Mouse (Mus musculus) embryonic facial prominence, embryonic 15.5 days (tissue): Measurements from ENCODE around the gene Sgcd. TPM values are rescaled to one million over a fixed set of nuclear protein-coding genes. Genes with fewer than 3 reads are reported as not detected.

Experiments
- ATAC-seq: fragments of 200-750 bp; cut with Nextera tagmentation; 2 replicates; pipeline ENCODE4 v1.8.0; 2017; ENCODE audit warnings: low read depth, moderate TSS enrichment; ENCODE audit not compliant: insufficient number of reproducible peaks, low FRiP score, low TSS enrichment
- H3K27ac ChIP-seq: fragments of 300-500 bp; sonication (generic); replicated peaks from 2 replicates; pipeline ENCODE4 v1.5.1; 2015; ENCODE audit warnings: mild to moderate bottlenecking, inconsistent platforms
- H3K27me3 ChIP-seq: fragments of 300-500 bp; sonication (generic); 2 replicates; pipeline ENCODE4 v1.6.1; 2015; ENCODE audit warnings: inconsistent platforms
- H3K36me3 ChIP-seq: fragments of 300-500 bp; sonication (generic); 2 replicates; pipeline ENCODE4 v1.6.1; 2015; ENCODE audit warnings: mild to moderate bottlenecking, inconsistent platforms
- H3K4me1 ChIP-seq: fragments of 300-500 bp; sonication (generic); 2 replicates; pipeline ENCODE4 v1.6.1; 2015; ENCODE audit warnings: inconsistent platforms
- H3K4me2 ChIP-seq: fragments of 300-500 bp; sonication (generic); replicated peaks from 2 replicates; pipeline ENCODE4 v1.6.1; 2015; ENCODE audit warnings: mild to moderate bottlenecking, inconsistent platforms
- H3K4me3 ChIP-seq: fragments of 300-500 bp; sonication (generic); replicated peaks from 2 replicates; pipeline ENCODE4 v1.5.1; 2015; ENCODE audit warnings: mild to moderate bottlenecking, inconsistent platforms
- H3K9ac ChIP-seq: fragments of 300-500 bp; sonication (generic); 2 replicates; pipeline ENCODE4 v1.6.1; 2015; ENCODE audit warnings: inconsistent platforms
- H3K9me3 ChIP-seq: fragments of 300-500 bp; sonication (generic); replicated peaks from 2 replicates; pipeline ENCODE4 v1.6.1; 2016; ENCODE audit warnings: inconsistent platforms
- WGBS: fragments of 180-500 bp; shearing (Covaris S2); methylation state at CpG from one replicate; pipeline ENCODE4 v1.1.7; 2015; 5-methylcytosine and 5-hydroxymethylcytosine counted together
- polyA plus RNA-seq: library from polyadenylated mRNA; unstranded; fragments of >200 nt; fragmentation: Nextera tagmentation; extraction: Ambion mirVana; gene quantifications from 2 replicates; pipeline ENCODE4 v1.2.1, GENCODE M21; 2015

Gene Sgcd
- polyA plus RNA-seq, 1 experiment from 2014 or later = 8.7 TPM

DNA sequence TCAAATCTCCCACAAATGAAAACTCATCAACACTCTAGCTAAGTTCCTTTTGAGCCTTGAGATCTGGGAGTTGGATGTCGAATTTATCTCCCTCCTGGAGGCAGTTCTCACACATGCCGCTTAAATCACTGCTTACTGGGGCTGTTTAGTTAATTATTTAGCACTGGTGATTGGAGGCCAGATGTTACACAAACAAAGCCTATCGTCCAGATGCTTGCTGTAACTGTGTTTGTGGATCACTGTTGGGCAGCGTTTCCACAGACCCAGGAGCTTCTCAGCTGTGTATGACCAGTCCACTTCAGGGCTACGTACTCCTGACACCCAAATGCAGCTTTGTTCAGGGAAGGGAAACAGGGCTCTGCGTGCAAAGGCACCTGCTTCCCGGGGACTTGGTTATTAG is 858.8 kb downstream of the Sgcd start:
- Histone ChIP-seq H3K9ac (no peak overlapping the region), H3K9me3 (no peaks in the 10 kb centered on the region), H3K27ac (no peak overlapping the region), H3K36me3 (no peaks in the 10 kb centered on the region), H3K4me3 (no peak overlapping the region), H3K4me1 (no peaks in the 10 kb centered on the region), H3K27me3 (no peaks in the 10 kb centered on the region), H3K4me2 (no peak overlapping the region)
- 59% methylated on average over 7 of the region's 7 CpGs for WGBS
- no peak for ATAC-seq

DNA sequence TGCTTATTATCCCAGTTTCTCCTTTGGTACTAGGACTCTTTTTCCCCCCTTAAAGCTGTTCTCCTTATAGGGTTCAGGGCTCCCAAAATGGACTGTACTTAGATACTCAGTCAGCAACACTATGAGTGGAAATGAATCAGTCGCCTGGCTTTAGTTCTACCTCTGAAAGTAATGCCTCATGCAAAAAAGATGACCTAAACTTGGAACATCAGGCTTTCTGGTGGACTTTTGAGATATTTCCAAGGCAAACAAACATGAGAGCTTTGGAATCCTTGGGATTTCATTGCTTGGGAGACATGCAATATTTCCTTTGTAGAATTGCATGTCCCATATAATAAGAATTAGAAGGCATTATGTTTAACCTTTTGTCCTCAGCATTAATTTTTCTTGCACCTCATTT is 859.6 kb downstream of the Sgcd start:
- 85% methylated on average over 1 of the region's 1 CpGs for WGBS
- Histone ChIP-seq H3K36me3 (no peaks in the 10 kb centered on the region), H3K9me3 (no peaks in the 10 kb centered on the region), H3K4me3 (no peak overlapping the region), H3K27ac (no peak overlapping the region), H3K27me3 (no peaks in the 10 kb centered on the region), H3K9ac (no peak overlapping the region), H3K4me2 (no peak overlapping the region), H3K4me1 (no peaks in the 10 kb centered on the region)
- no peak for ATAC-seq

DNA sequence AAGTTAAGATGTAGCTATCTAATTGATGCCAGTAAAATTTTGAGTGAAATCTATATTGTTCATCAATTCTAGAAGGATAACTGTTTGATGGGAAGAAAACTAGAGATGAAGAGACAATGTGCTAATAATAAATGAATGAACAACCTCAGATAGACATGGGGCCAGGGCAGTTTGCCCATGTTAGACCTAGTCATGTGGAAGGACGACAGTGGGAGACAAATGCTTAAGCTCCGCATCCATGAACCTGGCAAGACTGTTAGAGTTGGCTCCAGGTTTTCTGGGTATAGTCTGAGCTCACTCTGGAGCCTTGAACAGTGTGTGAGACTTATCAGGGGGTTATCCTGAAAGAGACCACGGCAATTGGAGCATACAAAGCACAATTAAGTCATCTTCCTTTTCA is 860.4 kb downstream of the Sgcd start:
- H3K4me3 ChIP-seq = no peak overlapping the region
- H3K4me1 ChIP-seq = no peaks in the 10 kb centered on the region
- no peak overlapping the region for H3K4me2 ChIP-seq
- WGBS = 83% methylated on average over 3 of the region's 3 CpGs
- H3K9ac ChIP-seq = no peak overlapping the region
- ATAC-seq = no peak
- H3K27ac ChIP-seq = no peak overlapping the region
- H3K36me3 ChIP-seq = no peaks in the 10 kb centered on the region
- no peaks in the 10 kb centered on the region for H3K27me3 ChIP-seq
- H3K9me3 ChIP-seq = no peaks in the 10 kb centered on the region

DNA sequence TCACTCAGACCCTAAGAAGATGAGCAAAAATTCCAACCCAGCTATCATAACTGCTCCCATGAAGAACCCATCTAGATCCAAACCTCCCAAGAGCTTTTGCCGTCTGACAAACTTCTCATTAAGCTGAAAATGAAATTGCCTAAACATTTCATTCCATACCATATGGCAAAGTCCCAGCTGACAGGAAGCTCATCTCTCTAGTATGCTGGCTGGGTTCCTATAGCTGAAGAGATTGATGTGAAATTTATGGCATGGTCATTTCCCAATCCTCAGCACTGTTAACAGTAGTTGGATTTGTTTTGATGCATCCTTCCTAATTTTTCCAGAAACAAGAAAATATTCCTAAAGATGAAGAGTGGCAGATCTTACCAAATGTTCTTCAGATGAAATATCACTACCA is 867.9 kb downstream of the Sgcd start:
- Histone ChIP-seq H3K36me3 (no peaks in the 10 kb centered on the region), H3K27ac (no peak overlapping the region), H3K27me3 (no peaks in the 10 kb centered on the region), H3K4me1 (no peaks in the 10 kb centered on the region), H3K9me3 (no peaks in the 10 kb centered on the region), H3K4me3 (no peak overlapping the region), H3K4me2 (no peak overlapping the region), H3K9ac (no peak overlapping the region)
- WGBS = 72% methylated on average over 1 of the region's 1 CpGs
- ATAC-seq = no peak

DNA sequence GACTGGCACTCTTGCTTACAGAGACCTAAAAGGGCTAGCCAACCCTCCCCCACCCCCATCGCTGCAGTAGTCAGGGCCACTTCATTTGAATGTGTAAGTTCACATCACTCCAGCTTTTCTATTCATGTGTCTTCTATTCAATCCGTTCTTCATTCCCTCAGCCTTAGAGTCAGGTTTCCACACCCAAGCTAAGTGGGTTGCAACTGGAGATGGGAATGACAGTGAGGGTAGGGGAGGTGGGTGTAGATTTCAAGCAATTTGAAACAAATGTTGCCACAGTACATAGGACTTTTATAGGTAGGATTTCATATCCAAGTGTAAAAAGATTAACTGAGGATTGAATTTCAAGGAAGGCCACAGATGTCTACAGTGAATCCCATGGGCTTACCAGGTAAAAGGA is 870.9 kb downstream of the Sgcd start:
- no peak overlapping the region for H3K27ac ChIP-seq
- 21% methylated on average over 2 of the region's 2 CpGs for WGBS
- H3K4me1 ChIP-seq = no peaks in the 10 kb centered on the region
- H3K9me3 ChIP-seq = no peaks in the 10 kb centered on the region
- H3K36me3 ChIP-seq = no peaks in the 10 kb centered on the region
- no peaks in the 10 kb centered on the region for H3K27me3 ChIP-seq
- no peak overlapping the region for H3K4me3 ChIP-seq
- no peak for ATAC-seq
- no peak overlapping the region for H3K4me2 ChIP-seq
- no peak overlapping the region for H3K9ac ChIP-seq

DNA sequence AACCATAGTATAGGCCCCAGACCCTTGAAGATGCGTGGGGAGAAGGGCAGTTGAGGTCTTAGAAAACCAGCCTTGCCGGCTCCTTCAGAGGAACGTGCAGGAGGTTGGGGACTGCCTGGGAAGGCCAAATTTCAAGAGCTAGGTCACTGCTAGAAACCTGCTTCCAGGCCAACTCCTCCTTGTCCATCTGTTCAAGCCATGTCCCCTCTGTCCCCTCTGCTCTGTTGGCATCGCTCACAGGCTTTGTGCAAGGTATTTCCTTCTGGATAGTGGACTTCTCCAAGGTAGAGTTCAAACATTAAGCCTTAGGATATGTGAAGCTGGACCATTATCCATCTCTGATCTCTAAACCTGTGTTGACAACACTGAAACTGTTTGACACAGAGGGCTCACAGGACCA is 874.4 kb downstream of the Sgcd start:
- Histone ChIP-seq H3K4me2 (no peak overlapping the region), H3K36me3 (no peaks in the 10 kb centered on the region), H3K9ac (no peak overlapping the region), H3K27me3 (no peaks in the 10 kb centered on the region), H3K27ac (no peak overlapping the region), H3K4me1 (no peaks in the 10 kb centered on the region), H3K4me3 (no peak overlapping the region), H3K9me3 (no peaks in the 10 kb centered on the region)
- WGBS = 85% methylated on average over 4 of the region's 4 CpGs
- no peak for ATAC-seq

DNA sequence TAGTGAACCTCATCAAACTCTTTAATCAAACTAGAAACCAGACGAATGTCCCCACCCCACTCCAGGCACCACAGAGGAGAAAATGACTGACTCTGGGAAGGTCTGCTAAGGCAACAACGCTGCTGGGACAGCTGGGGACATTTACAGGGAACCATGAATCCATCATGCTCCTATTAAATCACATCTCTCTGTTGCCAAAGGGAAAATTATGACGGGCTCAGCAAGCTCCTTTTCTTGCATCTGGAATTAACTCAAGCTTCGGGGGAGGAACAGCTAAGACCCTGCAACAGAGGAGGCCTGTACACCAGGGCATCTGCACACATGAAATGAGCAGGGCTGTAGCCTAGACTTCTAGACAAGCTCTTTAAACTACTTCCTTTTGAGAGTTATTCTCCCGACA is 875.7 kb downstream of the Sgcd start:
- WGBS = 23% methylated on average over 5 of the region's 5 CpGs
- ATAC-seq = peak; percentile 39; the same call in 1 of the 2 replicates

DNA sequence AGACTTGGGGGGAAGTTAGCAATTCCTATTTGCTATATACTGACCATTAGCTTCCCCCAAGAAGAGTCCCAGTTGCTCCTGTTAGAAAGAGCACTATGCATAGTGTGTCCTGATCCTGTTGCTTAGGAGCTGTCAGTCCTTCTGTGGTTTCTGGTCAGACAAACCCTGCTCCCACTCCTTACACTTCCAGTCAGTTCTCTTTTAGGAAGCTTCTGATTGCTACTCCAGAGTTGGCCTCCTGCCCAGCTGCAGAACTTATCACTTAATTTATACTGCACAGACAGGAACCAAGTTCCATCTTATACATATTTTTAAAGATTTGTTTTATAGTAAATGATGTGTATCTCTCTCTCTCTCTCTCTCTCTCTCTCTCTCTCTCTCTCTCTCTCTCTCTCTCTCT is 878.5 kb downstream of the Sgcd start:
- no peak overlapping the region for H3K27ac ChIP-seq
- no peaks in the 10 kb centered on the region for H3K9me3 ChIP-seq
- H3K36me3 ChIP-seq = no peaks in the 10 kb centered on the region
- H3K4me2 ChIP-seq = no peak overlapping the region
- no peak for ATAC-seq
- H3K4me1 ChIP-seq = no peaks in the 10 kb centered on the region
- no peaks in the 10 kb centered on the region for H3K27me3 ChIP-seq
- no peak overlapping the region for H3K9ac ChIP-seq
- H3K4me3 ChIP-seq = no peak overlapping the region

More for the DNA sequence above, 875.7 kb downstream of the Sgcd start:
- no peaks in the 10 kb centered on the region for H3K9me3 ChIP-seq
- no peaks in the 10 kb centered on the region for H3K36me3 ChIP-seq
- H3K4me3 ChIP-seq = no peak overlapping the region
- H3K27me3 ChIP-seq = no peaks in the 10 kb centered on the region
- no peaks in the 10 kb centered on the region for H3K4me1 ChIP-seq
- H3K4me2 ChIP-seq = no peak overlapping the region
- H3K9ac ChIP-seq = no peak overlapping the region
- peak overlapping the region; percentile 28; the same call in 1 of the 2 replicates for H3K27ac ChIP-seq

DNA sequence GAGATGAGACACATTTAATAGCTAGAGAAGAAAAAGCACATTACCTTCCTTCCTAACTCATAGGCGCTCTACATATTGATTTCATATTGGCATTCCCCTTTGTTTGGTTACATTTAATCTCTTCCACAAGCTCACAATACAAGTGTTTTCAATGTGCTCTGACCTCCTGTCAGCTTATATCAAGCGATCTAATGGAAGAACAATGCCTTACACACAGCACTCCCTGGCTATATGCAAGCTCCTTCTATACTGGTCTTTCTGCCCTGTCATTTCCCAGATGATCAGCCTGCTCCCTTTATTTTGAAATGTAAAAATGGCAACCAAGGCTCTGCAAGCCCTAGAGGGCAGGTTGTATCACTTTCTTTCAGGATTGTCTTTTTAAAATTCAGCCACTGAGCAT is 881.1 kb downstream of the Sgcd start:
- Histone ChIP-seq H3K27me3 (no peaks in the 10 kb centered on the region), H3K36me3 (no peaks in the 10 kb centered on the region), H3K9ac (no peak overlapping the region), H3K4me3 (no peak overlapping the region), H3K4me2 (no peak overlapping the region), H3K27ac (no peak overlapping the region), H3K4me1 (no peaks in the 10 kb centered on the region), H3K9me3 (no peaks in the 10 kb centered on the region)
- ATAC-seq = no peak
- WGBS = 75% methylated on average over 2 of the region's 2 CpGs

DNA sequence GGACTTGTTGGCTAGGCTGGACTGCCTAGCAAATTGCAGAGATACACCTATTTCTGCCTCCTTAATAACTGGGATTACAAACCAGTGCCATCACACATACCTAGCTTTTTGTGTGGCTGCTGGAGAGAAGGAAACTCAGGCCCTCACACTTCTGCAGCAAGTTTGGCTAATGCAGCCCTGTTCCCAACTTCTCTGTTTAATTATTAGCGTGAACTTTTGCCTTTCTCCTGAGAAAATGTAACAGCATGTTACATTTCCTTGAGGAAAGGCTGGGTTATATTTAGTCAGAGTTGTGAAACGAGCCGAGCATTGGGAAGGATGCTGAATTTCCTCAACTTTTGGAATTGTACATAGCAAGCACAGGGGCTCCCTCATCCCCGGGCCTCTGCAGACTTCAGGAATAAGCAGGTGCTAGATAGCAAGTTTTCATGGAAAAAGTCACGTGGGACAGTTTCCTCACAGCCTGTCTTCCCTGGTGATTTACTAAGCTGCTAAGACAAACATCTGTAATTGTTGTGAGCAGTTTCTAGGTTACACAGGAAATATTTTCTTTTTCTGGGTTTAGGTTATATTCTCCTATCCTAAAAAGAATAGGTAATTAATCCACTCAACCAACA is 895.4 kb downstream of the Sgcd start:
- 68% methylated on average over 5 of the region's 5 CpGs for WGBS
- H3K9ac ChIP-seq = no peak overlapping the region
- no peaks in the 10 kb centered on the region for H3K4me1 ChIP-seq
- H3K27ac ChIP-seq = no peak overlapping the region
- H3K4me3 ChIP-seq = no peak overlapping the region
- H3K27me3 ChIP-seq = no peaks in the 10 kb centered on the region
- no peaks in the 10 kb centered on the region for H3K9me3 ChIP-seq
- no peaks in the 10 kb centered on the region for H3K36me3 ChIP-seq
- no peak for ATAC-seq
- no peak overlapping the region for H3K4me2 ChIP-seq

DNA sequence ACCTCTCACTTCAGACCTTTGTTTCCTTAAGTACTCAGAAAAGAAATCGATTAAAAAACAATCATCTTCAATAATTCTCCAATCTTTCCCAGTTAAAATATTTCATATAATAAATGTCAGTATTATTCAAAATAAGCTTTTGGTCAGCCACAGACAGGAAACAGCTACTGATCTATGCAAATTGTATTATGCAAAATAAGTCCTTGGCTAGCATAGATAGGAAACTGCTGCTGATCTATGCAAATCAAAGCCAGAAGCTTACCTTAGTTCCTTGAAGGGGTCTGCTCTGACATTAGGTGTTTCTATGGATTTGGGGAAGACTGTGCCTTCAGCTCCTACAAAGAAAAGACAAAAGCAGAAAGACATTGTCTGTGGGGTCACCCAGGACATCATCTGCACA is 906.3 kb downstream of the Sgcd start:
- 91% methylated on average over 1 of the region's 1 CpGs for WGBS
- Histone ChIP-seq H3K9me3 (no peaks in the 10 kb centered on the region), H3K4me3 (no peak overlapping the region)

DNA sequence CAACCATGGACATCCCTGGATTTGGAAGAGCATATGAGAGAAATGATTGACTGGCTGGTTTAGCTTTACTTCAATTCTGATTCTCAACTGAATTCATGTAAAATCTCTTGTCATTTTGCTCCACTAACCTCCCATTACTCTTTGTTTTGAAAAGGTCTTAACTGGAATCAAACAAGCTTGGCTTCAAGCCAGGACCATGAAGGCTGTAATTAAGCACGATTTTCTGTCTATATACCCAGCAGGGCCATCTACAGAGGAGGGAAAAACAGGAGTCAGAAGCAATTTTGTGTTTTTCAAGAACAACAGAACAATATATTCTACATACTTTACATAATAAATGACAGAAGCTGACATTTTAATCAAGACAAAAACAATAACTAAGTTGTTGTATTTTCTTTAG is 915.2 kb downstream of the Sgcd start:
- Histone ChIP-seq H3K9ac (no peak overlapping the region), H3K27ac (no peak overlapping the region), H3K4me1 (no peaks in the 10 kb centered on the region), H3K9me3 (no peaks in the 10 kb centered on the region), H3K27me3 (no peaks in the 10 kb centered on the region), H3K4me3 (no peak overlapping the region), H3K4me2 (no peak overlapping the region), H3K36me3 (no peaks in the 10 kb centered on the region)
- no peak for ATAC-seq
- 34% methylated on average over 1 of the region's 1 CpGs for WGBS

More for the DNA sequence above, 906.3 kb downstream of the Sgcd start:
- no peak overlapping the region for H3K27ac ChIP-seq
- H3K4me1 ChIP-seq = no peaks in the 10 kb centered on the region
- no peaks in the 10 kb centered on the region for H3K36me3 ChIP-seq
- ATAC-seq = no peak
- no peak overlapping the region for H3K4me2 ChIP-seq
- no peaks in the 10 kb centered on the region for H3K27me3 ChIP-seq
- no peak overlapping the region for H3K9ac ChIP-seq
